Mouse (Mus musculus) spleen, adult 12 weeks (tissue): ENCODE results near the gene Wdr11.
A peak's percentile ranks its signal among the peaks of the same experiment; 100 is the strongest.

Experiments
- DNase-seq: peaks from one replicate; pipeline ENCODE4 v3.0.0; 2022; ENCODE audit warnings: low spot score

The Wdr11 gene

DNA sequence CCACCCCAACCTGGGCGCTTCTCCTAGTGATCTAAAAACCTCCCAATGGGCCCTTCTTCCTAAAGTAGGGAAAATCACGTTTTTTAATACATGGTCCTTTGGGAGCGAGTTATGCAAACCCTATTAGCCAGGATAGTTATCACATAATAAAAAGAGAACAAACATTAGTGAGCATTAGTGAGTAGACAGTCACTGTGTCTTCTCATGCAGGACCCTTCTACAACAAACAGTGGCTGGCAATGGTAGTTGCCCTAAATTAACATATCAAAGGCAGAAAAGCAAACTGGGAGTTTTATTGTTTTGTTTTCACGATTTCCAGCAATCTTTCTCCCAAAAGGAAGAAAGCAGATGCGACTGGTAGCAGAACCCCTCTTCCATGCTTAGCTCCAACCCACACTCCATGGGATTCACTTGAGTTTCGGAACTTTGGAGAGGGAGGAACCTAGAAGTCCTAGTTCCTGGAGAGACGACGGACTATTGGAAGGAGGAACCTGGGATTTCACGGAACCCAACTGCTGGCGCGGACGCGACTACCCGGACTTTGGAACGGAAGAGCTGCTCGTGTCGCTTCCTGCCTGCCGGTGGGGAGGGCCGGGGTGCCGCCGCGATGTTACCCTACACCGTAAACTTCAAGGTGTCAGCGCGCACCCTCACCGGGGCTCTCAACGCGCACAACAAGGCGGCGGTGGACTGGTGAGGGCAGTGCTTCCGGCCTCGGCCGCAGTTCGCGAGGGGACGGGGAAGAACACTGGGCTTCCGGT is at the start of gene Wdr11:
Gene Wdr11, plus strand, starts transcription at position 493 of the 761 bp plus-strand sequence.
- peak; percentile 35 for DNase-seq

DNA sequence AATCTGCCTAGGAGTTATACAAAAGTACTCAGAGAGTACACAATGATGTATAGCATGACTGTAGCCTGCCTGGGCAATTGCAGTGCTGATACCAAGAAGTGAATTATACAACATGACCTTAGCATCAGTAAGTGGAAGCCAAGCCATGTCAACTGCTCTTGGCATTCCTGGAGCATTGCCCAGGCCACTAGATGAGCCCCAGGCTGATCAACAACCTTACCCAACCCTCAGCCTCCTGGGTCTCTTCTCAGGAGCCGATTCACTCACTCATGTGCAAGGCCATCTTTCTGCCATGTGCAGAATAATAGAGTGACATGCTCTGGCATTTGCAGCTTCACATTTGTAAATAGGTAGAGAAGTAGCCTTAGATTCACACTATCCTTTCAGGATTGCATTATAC is 24.1 kb upstream of the Wdr11 start:
- no peak for DNase-seq

DNA sequence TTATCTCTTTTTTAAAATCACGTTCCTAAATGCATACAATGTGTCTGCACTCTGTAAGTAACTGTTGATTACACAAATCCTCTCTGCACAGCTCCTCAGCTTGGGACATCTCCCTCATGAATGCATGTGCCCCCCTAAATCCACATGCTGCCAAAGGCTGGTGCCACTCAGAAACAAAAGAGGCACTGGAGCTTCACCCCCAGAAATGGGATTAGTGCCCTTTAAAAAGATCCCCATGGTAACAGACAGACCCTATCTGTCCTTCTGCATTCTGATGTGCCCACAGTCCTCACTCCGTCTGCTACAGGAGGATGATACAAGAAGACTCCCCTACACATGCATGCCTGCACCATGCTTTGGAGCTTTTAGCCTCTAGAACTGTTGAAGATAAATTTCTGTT is 23.3 kb upstream of the Wdr11 start:
- DNase-seq: no peak

DNA sequence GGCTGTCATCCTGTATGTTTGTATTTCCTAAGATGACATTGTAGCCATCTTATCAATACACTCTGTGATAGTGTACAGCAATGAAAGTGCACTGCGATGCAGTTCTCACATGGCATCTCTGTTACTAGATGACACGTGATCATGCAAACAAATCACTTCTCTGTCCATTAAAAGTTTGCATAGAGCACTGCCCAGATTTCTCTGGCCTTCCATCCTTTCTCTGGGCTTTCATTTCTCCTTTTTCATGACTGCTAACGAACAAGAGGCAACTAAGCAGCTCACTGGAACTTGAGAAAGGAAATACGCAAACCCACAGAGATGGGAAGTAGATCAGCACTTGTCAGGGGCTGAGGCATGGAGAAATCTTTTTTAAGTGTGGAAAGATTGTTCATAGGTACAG is 17.2 kb upstream of the Wdr11 start:
- no peak for DNase-seq

DNA sequence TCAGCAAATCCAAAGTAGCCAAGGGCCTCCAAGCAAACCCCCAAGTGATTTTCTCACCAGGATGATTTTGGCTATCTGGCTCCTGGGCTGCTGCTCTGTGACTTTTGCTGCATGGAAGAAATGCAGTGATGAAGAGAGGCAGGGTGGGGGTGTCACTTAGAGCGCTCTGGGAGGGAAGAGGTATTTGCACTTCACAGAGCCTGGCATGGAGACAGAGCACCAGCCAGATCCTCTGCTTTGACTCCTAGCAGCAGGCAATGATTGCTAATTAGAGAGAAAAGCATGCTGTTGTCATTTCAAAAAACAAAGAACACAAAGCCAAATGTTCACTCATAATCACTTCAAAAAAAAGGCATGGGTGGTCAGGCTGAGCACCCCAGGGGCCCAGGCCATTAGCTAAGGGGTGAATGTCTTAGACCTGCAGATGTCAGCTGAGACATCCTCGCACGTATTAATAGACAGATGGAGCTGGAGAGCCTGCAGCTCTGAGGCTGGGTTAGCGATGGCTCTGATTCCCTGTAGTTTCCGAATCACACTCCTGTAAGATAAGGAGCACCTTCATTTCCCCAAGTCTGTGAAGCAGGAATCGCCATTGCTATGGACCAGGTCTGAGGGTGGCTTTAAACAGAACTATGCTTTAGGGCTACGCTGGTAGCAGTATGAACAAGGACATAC is 16.4 kb upstream of the Wdr11 start:
- no peak for DNase-seq

DNA sequence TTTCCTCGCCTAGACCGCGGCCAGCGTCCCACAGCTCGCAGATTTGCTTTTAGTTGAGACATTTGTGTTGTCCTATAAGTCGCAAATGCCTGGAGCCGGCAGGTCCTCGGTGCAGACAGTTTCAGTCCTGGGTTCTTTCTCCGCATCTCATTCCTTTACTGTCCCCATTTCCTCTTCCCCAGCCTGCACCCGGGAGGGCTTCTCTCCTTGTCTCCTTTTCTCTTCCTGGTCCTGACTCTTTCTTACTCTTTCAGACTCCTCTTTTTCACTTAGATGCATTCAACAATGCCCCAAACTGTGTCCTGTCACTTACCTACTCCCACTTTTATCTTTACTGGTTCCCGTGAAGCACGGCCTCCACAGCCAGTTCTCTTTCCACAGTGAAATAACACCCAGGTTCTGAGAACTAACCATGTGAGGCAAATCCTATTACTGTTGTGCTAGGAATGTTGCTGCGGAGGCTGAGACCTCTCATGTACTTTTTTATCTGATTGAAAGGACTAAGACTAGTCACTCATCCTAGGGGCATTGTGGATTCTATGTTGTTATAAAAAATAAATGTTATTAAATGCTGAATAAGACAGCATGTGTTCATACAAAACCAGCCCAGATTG is 576 bp downstream of the Wdr11 start:
- no peak for DNase-seq

DNA sequence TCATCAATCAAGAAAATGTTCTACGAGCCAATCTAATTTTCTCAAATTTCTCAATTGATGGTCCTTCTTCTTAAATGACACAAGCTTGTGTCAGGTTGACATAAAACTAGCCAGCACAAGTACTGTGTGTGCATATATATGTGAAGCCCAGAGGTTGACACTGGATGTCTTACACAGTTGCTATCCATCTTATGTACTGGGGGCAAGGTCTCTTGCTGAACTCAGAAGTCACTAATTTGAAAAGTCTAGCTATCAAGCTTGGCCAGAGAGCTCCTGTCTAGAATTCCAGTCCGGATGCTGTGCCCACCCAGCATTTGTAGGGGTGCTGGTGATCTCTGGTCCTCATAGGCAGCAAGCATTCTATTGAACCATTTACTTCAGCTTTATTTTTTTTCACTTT is 5.5 kb downstream of the Wdr11 start:
- no peak for DNase-seq

DNA sequence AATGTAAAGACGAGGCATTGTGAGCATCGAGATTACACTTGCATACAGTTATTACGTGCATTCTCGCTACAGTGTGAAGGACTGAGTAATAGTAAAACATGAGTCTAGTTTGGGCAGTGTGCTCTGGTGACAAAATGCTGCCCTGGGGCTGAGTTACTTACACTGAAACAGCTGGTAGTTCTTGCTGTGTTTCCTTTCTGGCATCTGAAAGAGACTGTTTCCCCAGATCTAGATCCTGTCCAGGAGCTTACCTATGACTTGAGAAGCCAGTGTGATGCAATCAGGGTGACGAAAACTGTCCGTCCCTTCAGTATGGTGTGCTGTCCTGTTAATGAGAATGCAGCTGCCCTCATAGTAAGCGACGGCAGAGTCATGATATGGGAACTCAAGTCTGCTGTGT is 14.6 kb downstream of the Wdr11 start:
- no peak for DNase-seq

DNA sequence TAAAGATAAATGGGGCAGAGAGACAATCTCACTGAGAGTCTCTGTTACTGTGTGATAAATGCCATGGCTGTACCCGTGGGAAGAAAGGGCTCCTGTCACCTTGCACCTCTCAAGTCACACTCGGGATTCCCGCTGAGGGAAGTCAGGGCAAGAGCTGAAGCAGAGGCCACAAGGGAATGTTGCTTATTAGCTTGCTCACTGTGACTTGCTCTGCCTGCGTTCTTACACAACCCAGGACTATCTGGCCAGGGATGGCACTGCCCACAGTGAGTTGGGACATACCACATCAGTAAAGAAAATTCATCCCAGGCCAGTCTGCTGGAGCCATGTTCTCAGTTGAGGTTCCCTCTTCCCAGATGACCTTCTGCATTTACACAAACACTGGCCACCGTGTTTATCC is 29.5 kb downstream of the Wdr11 start:
- DNase-seq: no peak

DNA sequence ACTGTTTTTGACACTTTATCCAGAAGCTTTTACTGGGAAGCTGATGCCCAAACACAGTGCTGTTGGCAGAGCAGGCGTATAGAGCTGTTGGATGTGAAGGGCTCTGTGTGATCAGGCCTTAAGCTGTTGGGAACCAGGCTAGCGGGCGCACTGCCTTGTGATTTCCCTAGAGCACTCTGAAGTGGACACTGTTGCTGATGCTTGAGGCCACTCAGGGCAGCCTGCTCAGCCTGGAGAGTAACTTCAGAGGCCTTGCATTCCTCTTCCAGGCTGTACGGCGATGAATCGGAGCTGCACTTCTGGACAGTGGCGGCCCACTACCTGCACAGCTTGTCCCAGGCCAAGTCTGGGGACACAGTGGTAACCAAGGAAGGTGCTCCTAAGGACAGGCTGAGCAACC is 38.7 kb downstream of the Wdr11 start:
- DNase-seq: no peak

DNA sequence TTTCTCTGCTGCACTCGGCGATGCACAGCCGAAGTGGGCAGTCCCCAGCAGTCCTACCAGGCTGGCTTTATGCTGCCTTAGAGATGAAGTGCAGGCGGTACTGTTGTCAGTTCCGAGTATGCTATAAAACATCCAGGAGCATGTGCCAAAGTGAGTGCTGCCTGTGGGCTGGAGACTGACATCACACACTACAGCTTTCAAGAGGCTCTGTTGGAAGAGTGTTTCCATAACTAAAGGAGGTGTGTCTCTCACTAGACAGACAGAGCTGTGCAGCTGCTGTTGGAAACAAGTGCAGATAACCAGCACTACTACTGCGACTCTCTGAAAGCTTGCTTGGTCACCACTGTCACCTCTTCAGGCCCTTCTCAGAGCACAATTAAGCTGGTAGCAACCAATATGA is 39.8 kb downstream of the Wdr11 start:
- no peak for DNase-seq

DNA sequence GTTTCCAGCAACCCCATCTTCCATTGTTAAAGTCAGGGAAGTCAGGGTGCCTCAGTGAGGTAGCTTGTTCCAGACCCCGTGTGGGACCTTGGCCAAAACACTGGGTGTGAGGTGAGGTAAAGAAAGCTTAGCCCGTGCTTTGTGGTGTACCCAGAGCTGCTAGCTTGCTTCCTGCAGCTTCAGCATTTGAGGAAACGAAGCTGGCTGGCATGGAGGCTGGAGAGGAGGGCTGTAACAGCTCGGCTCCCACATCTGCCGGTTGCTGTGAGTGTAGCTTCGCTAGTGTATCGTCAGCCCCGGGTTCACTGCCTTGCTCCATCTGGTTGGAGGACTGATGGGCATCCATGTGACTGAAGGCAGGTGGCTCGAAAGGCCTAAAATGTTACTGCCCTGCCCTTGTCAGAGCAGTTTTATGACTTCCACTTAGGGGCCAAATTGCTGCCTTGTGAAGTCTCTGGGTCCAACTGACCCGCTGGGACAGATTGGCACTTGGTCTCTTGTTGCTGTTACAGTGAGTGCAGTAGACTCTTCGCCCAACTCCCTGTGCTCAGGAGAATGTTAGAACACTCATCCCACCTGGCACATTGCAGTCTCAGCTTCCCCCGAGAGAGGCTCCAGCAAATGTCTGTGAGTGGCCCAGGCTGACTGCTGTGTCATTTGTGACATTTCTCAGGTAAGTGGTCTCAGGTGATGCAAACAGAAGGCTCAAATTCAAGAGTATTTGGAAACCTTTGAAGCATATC is 44.4 kb downstream of the Wdr11 start:
- DNase-seq: no peak

DNA sequence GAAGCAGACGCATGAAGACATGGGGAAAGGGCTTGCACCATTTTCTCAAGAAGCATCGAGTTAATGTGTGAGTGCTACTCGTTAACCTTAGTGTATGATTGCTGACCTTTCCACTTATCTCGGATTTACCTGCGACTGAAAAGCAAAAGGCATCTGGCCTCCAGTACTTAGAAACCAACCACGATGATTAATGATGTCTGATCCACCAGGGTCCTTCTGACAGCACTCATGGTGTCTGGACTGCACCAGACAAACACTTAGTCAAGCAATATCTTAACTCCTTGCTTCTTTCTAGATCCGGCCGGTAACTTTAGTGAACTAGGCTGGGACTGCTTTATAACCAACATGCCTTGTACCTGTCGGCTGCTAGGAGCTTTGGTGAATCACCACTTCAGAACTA is 45.3 kb downstream of the Wdr11 start:
- DNase-seq: no peak

DNA sequence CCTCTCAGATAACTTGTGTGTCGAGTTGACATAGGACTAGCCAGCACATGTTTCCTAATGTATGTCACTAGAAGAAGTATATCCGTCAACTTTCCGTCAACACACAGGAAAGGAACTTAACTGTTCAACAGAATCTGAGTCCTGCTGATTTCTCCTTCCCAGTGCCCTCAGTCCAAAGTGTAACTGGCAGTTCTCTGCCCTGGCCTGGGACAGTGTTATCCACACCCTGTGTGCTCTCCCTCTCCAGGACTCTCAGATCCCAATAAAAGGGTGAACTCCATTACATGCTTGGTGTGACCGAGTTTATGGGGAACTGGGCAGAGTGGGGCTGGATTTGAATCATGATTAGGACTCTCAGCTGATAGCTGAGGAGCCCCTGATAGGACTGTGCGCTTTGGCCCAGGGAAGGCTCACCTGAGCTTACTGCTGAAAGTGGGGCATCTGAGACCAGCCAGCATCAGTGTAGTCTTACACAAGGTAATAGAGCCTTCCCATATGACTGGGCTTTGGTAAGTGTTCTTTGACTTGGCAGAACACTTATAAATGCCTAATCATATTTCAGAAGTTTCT is 46.3 kb downstream of the Wdr11 start:
- DNase-seq: no peak

DNA sequence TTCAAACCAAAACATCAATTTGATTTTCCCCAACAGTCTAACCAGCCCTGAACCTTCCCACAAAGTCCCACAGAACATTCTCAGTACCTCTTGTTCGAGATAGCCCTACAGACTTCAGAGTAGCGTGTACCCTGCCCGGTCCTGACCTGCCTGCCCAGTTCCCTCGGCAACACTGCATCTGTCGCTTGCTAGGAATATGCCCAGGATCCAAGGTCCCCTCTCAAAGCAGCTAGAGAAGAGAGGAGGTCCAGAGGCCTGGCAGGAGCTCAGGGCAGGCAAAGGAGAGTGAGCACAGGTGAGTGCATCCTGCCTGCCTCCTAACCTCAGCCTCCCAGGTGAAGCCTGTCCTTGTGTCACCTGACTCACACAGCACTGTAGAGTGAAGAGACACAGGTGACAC is 47.3 kb downstream of the Wdr11 start:
- no peak for DNase-seq

DNA sequence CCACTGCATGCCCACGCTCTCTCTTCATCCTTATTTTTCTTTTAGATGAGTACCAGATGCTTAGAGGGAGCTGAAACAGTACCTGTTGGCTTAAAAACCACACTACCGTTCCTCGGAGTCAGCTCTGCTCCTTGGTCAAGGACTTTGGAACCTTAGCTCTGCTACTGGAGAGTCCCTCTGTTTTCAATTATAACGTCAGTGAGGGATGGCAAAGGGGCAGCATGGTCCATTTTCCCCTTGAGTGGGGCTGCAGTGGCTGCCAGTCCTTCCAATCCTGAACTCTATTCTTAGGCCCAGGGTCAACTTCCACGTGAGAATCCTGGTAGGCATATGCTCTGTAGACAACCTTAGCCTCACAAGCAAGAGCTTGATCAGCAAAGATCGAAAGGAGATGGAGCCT is 48.2 kb downstream of the Wdr11 start:
- no peak for DNase-seq

DNA sequence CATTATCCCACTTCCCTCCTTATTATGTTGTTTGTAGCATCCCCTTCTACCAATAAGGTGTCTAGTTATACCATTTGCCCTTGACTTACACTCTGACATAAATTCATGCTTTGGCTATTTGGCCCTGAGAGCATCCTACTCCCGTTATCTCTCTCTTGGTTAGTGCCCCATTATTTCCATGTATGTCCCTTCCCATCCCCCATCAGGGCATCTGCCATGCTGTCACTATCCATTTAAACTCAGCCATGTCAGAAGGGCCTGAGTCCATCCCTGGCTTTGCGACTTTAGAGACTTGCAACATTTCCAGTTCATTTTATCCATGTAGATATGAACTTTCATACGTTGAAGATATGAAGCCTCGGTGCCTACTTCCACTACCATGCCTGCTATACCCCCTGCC is 51.6 kb downstream of the Wdr11 start:
- no peak for DNase-seq

DNA sequence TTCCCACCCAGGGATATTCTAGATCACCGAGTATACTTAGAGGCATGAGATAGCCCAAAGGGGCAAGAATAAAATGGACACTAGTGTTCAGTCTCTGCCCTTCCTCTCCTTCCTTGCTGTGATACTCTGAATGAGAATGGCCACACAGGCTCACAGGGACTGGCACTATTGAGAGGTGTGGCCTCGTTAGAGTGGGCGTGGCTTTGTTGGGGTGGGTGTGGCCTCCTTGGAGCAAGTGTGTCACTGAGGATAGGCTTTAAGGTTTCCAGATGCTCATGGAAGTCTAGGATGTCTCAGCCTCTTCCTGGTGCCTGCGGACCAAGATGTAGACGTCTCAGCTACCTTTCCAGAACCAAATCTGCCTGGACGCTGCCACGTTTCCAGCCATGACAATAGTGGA is 56.1 kb downstream of the Wdr11 start:
- DNase-seq: no peak

DNA sequence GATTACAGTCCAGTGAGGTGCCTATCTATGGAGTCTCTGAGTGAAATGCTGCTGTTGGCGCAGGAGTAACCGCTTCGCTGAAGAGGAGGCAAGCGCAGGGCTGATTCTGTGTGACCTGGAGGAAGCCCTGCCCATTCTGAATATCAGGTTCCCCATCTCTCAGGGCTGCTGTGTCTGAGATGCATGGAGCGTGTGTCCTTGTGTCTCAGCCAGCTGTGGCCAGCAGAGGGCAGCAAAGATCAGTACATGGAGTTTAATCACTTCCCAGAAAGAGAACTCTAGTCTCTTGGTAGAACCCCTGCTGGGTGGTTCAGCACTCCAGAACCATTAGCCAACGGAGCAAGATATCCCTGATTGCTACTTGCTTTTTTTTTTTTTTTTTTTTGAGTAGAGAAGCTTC is 57.3 kb downstream of the Wdr11 start:
- DNase-seq: peak; percentile 44

DNA sequence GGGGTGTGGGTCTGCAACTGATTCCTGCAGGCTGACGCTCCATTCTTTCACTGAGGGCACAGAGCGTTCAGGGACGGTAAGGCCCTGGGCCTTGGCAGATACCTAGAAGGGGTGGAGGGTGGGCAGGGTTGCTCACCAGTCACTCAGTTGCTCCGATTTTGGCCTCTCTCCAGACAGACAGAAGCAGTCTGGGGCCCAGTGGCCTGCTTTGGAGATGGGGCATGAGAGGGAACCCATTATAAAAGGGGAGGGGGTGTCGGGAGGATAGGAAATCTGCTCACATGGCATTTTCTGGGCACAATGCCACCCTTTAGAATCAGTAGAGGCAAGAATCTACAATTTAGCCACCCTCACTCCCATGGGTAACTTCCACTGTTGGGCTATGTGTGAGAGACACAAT is 59.1 kb downstream of the Wdr11 start:
- DNase-seq: no peak

DNA sequence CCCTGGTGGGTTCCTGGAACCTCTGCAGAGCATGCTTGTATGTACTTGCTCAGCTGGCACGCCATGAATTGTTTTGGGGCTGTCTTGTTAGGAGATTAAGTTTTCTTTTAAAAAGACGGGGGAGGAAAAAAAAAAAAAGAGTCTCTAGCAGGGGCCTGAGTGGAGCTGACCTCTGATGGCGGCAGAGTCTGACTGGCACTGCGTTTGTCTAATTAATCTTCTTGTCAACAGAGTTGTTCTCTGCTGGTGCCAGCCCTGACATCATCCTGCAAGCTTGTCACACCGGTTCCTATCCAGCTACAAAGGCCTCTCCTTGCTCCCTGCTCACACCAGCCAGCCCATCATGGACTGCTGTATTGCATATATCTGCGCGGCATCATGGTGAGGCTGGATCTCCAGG is 60.1 kb downstream of the Wdr11 start:
- no peak for DNase-seq

DNA sequence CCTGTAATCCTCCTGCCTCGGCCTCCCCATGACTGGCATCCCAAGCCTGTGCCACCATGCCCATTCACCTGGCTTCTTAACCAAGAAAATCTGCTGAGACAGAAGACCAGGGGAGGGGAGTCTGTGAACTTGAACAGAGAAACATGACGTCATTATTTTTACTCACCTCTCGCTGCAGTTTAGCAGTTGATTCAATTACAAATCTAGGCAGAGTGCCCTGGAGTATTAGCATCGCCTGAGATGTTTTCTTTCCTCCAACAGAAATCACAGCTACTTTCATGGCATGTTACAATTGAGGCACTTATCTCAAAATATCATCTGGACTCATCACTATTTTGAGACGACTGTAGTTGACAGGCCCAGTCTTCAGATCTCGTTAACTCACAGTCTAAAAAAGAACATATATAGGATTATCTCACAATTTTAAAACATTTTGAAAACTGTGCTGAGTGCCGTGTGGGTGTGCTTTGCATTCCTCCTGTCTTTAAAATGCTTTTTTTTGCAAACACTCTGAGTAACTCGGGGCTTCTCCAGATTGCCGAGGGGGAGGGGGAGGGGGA is 61.3 kb downstream of the Wdr11 start:
- no peak for DNase-seq
